Mouse (Mus musculus) 416B (cell line): Measurements from ENCODE around the gene Snrnp40.

ENCODE experiments used
- DNase-seq: peaks from one replicate; pipeline ENCODE4 v3.0.0; 2011; ENCODE audit warnings: low read depth

The Snrnp40 gene

GRCm38 (mm10) chr4:130380418-130380817 lies 20.5 kb downstream of the Snrnp40 start:
- no peak for DNase-seq

- no peak for DNase-seq
Observed at GRCm38 (mm10) chr4:130387256-130387655, 27.3 kb downstream of the Snrnp40 start.

DNA sequence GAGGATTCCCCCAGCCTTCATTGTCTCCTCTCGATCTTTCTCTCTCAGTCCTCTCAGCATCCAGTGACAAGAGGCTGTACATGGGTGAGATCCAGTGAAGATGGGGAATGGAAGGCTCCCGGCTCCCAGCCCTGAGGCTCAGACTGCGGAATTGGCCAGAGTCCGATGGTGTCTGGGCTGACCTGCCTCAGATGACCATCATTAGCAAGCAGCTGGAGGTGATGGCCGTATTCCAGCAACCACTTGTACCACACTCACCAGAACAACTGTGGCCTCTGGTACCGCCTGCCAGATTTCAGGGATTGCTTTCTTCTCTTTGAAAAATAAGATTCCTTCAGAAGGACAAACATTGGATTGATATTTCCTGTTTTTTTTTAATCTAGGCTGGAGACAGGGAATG lies 29.6 kb downstream of the Snrnp40 start:
- DNase-seq: no peak

DNA sequence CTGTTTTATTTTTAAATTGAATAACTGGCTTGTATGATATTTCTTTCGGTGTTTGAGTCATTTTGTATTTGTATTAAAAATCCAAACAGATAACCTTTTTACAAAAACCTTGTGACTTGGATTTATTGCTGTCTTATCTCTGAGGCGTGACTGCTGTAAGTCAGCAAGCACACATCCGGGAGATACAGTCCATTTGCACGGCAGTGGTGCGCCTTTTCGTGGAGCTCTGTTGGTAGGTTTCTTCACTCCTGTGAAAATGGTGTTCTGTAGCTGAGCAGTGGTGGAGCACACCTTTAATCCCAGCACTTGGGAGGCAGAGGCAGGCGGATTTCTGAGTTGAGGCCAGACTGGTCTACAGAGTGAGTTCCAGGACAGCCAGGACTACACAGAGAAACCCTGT lies 30.0 kb downstream of the Snrnp40 start:
- DNase-seq: no peak

DNA sequence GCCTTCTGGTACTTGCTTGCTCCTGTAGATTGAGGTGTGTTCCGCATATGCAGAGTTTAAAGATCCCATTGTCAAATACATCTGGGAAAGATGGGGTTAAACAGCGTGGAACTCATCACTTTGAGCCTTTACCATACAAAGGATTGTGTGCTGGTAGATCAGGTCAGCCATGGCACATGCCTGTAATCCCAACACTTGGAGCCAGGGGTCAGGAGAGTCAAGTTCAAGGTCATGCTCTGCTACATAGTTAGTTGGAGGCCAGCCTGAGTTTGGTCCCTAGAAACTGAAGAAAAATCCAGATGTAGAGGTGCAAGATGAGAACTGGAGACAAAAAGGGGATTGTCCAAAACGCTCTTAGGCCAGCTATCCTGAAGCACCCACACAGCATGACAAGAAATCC lies 31.3 kb downstream of the Snrnp40 start:
- peak; percentile 25 for DNase-seq
